Mouse (Mus musculus): Measurements from ENCODE around the gene Akr7a5.

Akr7a5 gene

GRCm38 (mm10) chr4:139310171-139310898, at the start of gene Akr7a5, which contains the start of gene Pqlc2:
Gene Akr7a5, plus strand, starts transcription at chr4:139310744.
Gene Pqlc2, minus strand, starts transcription at chr4:139310708.
- DNase-seq, result peak; percentile 96

DNA sequence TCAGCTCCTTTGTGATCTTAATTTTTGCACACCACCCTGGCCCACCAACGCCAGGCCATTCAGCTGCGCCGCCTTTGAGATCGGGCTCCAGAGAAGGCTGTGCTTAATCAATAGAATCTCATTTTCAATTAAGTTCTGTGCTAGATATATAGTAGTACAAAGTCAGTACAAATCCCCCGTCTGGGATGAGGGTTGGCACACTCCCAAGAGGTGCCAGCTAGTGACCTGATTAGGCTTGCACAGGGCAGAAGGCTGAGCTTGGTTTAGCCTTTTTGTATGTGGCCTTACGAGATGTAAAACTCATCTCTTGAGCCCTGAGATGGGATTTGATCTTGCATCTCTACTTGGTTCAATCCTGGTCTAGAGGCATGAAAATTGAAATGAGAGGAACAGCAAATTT, 47.6 kb upstream of the Akr7a5 start:
- no peak for DNase-seq

GRCm38 (mm10) chr4:139265783-139266499, 44.6 kb upstream of the Akr7a5 start:
- DNase-seq, result no peak

GRCm38 (mm10) chr4:139266500-139266865, 44.1 kb upstream of the Akr7a5 start:
- no peak for DNase-seq

- DNase-seq, result no peak
Observed at GRCm38 (mm10) chr4:139267335-139267734, 43.2 kb upstream of the Akr7a5 start.

GRCm38 (mm10) chr4:139268242-139268641, 42.3 kb upstream of the Akr7a5 start:
- no peak for DNase-seq

- no peak for DNase-seq
Observed at GRCm38 (mm10) chr4:139270168-139270567, 40.4 kb upstream of the Akr7a5 start.

- DNase-seq, result no peak
Observed at GRCm38 (mm10) chr4:139271562-139271961, 39.0 kb upstream of the Akr7a5 start.

DNA sequence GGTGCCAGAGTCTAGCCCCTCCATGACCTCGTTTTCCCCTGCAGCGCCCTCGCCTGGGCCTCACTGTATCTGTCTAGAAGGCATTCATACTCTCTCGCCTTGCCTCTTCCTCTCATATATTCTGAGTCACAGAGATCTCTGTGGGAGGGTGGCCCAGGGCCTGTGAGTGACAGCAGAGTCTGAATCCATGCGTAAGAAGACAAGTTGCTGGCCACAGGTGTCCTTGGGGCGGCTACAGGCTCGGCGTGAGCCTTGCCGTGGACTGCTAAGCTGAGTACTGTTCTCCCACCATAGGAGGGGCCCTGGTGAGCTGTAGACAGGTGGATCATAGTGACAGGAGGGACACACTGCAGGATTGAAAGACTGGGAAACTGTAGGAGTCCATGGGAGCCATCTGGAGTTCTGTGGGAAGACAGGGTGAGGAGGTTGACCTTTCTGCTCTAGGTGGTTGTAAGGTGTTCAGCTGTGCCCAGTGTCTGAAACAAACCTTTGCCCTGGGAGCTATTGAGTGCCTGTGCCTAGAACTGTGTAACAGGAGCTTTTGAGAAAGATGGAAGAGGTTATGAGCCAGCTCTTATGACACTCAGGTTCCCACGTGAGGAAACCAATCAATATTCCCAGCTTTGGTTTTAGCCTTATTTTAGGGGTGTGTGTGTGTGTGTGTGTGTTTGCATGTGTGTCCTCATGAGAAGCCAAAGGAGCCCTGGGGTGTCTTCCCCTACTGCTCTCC, 37.4 kb upstream of the Akr7a5 start:
- DNase-seq, result no peak

DNA sequence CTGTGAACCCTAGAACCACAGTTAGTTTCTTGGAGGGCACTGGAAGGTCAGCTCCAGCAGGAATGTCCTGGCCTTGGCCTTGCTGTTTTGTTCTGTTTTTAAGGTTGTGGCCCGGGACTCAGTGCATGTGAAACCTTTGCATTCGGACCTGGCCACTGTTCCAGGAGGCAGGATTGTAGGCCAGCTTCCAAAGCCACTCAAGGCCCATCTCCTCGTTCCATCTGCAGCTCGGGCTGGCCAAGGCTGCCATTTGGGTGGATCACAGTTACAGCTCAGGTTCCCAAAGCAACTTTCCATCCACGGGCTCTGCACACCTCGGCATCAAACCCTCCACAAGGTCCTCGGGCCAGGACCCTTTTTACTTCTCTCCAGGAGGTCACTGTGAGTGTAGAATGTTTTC, 36.0 kb upstream of the Akr7a5 start:
- no peak for DNase-seq

DNA sequence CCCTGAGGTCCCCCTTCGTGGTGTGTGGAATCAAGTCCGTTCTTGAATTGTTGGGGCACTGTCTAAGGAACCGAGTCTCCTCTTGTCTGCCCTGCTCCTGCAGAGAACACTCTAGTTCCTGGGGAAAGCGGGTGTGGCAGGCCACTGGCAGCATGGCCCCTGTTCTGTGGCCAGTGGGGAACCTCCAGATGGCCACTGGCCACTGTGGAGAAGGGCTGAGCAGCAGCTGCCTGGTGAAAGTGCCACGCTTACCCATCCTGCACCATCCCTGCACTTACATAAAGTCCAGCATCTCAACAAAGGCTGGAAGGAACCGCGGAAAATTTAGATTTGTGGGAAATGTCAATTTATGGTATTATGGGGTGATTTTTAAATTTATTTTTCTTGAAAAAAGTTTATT, 34.1 kb upstream of the Akr7a5 start:
- no peak for DNase-seq

GRCm38 (mm10) chr4:139280530-139280929, 30.0 kb upstream of the Akr7a5 start:
- no peak for DNase-seq

DNA sequence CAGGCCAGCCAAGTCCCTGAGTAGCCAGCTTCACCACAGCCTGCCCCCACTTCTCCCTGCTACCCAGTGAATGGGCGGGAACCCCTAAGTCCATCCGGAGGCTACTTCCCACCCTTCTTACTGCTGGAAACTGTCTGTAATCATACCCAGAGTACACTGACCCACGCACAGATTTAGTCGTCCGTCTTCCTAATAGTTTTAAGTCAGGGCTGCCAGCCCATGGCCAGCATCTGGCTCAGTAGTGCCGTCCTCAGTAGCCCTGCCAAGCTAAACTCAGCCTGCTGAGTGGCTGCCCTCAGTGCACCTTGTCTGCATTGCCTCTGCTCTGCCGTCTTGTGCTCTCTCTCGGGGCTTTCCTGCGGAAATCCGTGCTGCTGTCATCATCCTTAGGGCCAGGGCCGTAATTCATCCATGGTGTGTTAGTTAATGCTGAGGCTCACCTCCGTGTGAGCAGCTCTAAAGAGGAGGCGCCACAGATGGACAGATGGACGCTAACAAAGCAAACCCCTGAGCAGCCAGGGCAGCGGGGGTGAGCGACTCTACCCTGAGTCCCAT, 28.7 kb upstream of the Akr7a5 start:
- DNase-seq, result no peak

GRCm38 (mm10) chr4:139282955-139283417, 27.6 kb upstream of the Akr7a5 start:
- DNase-seq, result no peak

- no peak for DNase-seq
Observed at GRCm38 (mm10) chr4:139284877-139285276, 25.7 kb upstream of the Akr7a5 start.

DNA sequence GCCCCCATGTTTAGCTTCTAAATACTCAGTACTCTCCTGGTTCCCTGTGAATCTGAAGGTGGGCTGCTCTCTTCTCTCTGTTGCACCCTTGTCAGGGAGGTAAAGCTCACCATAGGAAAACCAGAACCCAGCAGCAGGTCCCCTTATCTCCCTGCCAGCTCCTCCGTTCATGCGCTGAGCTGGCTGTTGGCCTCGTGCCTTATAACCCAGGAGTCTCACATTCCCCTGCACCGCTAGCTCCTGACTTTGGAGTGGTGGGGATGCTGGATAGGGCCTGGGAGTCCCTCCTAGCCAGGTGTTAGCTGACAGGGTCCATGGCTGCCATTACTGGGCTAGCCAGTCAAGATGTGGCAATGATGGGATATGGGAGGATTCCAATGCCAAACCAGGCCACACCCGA, 24.3 kb upstream of the Akr7a5 start:
- no peak for DNase-seq

- peak; percentile 71 for DNase-seq
Observed at GRCm38 (mm10) chr4:139287122-139287863, 23.3 kb upstream of the Akr7a5 start.

GRCm38 (mm10) chr4:139289017-139289416, 21.5 kb upstream of the Akr7a5 start:
- DNase-seq, result peak; percentile 64

DNA sequence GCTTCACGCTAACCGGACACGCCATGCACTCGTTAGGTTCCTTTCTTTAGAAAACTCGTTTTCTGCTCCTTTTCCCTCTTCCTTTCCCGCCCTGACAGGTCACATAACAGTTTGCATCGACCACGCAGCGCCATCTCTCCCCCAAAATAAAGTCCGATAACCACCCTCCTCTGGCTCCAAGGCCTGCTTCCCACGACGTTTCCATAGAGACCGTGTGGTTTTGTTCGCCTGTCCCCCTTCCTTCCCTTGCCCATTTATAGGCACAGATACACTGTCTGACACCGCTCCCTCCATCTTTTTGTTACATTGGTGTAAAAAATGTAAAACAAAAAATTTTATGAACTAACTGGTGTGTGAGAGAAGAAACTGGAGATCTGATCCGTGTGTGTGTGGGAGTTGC, 19.4 kb upstream of the Akr7a5 start:
- DNase-seq, result no peak

DNA sequence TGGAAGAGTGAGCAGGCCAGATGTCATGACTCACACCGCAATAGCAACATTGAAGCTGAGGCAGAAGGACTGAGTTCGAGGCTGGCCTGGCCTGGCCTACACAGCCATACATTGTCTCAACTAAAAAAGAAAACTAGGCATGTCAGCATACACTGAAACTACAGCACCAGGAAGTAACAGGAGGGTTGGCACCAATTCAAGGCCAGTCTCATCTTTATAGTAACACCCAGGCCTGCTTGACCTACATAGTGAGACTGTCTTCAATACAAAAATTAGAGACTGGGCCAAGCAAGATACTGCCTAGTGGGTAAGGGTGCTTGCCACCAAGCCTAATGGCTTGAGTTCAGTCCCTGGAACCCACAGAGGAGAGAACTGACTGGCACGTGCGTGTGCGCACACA, 18.5 kb upstream of the Akr7a5 start:
- DNase-seq, result no peak

GRCm38 (mm10) chr4:139297566-139297965, 13.0 kb upstream of the Akr7a5 start:
- DNase-seq, result no peak

DNA sequence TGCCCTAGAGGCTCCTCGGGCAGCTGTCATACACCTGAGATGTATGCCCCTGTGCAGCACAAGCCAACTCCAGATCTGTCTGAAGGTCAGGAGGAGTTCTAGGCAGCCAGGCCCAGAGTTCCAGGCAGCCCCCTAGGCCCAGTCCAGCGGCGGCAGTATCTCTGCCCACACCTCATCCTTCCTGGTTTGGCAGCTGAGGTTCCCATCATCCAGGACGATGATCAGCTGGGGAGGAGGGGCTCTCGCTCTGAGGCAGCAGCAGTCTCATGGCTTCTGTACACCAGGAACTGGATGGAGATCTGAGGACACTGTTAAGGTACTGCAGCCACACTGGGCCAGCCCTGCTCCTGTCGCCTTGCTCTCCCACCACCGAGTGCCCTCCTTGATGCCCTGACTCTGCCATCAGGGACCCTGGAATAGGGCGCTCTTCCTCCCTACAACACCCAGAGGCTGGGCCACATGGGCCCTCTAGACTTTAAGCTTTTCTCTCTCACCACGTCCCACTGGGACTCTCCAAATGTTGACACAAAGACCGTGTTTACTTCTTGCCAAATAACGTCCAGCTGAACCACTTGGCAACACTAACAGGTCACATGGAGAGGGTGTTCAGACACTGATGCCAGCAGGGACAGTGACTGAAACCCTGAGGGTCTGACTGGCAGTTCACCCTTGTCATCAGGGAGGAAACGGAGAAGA, 11.7 kb upstream of the Akr7a5 start:
- no peak for DNase-seq

All from retina, postnatal 1 day (tissue).